Mouse (Mus musculus): ENCODE measurements around the gene Rasal1.

DNA sequence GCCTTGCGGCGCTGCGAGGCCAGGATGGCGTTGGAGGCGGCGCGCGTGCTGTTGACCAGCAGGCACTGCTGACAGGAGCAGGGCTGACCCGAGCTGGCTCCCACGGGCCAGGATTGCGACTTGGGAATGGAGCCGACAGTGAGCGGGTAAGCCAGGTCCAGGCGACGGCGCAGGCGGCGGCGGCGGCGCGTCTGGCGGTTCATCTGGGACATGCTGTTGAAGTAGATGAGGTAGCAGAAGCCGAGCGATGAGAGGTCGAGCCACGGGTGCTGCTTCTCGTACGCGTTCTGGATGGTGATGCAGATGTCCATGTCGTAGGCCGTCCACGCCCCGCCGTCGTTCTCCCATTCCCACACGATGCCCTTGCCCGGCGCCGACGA lies 46.1 kb downstream of the Rasal1 start:
- no peak for TF ChIP-seq POLR2A (IDR thresholded peaks at IDR 0.05; ENCODE audit: low read depth, low read length)
- no peak for TF ChIP-seq CTCF (IDR thresholded peaks at IDR 0.05; ENCODE audit: extremely low read depth, insufficient read depth, insufficient read length, insufficient replicate concordance)

Measured in spleen, adult 2 months (tissue).